Mouse (Mus musculus): Measurements from ENCODE around the gene Spock1.

GRCm38 (mm10) chr13:57659872-57660271, 248.3 kb downstream of the Spock1 start:
- TF ChIP-seq POLR2A (IDR thresholded peaks at IDR 0.05; ENCODE audit: borderline replicate concordance, extremely low read depth, low read depth, low read length), result no peak
- TF ChIP-seq CTCF (IDR thresholded peaks at IDR 0.05; ENCODE audit: insufficient read depth, low read length), result no peak

All from lung, adult 2 months (tissue).